Mouse (Mus musculus) lung, postnatal 0 days (tissue): Measurements from ENCODE around the gene Angptl1. TPM values are rescaled to one million over a fixed set of nuclear protein-coding genes. Genes with fewer than 3 reads are reported as not detected.
A peak's percentile ranks its signal among the peaks of the same experiment; 100 is the strongest.

Experiments
- ATAC-seq: fragments of 200-750 bp; cut with Nextera tagmentation; 2 replicates; pipeline ENCODE4 v1.8.0; 2017; ENCODE audit warnings: moderate library complexity
- DNase-seq: peaks from one replicate; pipeline ENCODE4 v3.0.0-alpha.2; 2016; ENCODE audit warnings: low spot score
- H3K27ac ChIP-seq: fragments of 300-500 bp; sonication (generic); 2 replicates; pipeline ENCODE4 v1.5.1; 2014; ENCODE audit warnings: antibody characterized with exemption, mild to moderate bottlenecking, low read length, mixed read lengths
- H3K27me3 ChIP-seq: fragments of 300-500 bp; sonication (generic); replicated peaks from 2 replicates; pipeline ENCODE4 v1.6.1; 2014; ENCODE audit warnings: low read length, mixed read lengths; ENCODE audit not compliant: insufficient read depth
- H3K36me3 ChIP-seq: fragments of 300-500 bp; sonication (generic); 2 replicates; pipeline ENCODE4 v1.6.1; 2014; ENCODE audit warnings: low read length, mixed read lengths; ENCODE audit not compliant: insufficient read depth
- H3K4me1 ChIP-seq: fragments of 300-500 bp; sonication (generic); 2 replicates; pipeline ENCODE4 v1.6.1; 2014; ENCODE audit warnings: antibody characterized with exemption, low read depth, low read length, mixed read lengths; ENCODE audit not compliant: insufficient read depth
- H3K4me2 ChIP-seq: fragments of 300-500 bp; sonication (generic); replicated peaks from 2 replicates; pipeline ENCODE4 v1.6.1; 2014; ENCODE audit warnings: low read depth, mild to moderate bottlenecking, low read length, moderate library complexity, mixed read lengths
- H3K4me3 ChIP-seq: fragments of 300-500 bp; sonication (generic); 2 replicates; pipeline ENCODE4 v1.5.1; 2014; ENCODE audit warnings: low read depth, low read length
- H3K9ac ChIP-seq: fragments of 300-500 bp; sonication (generic); replicated peaks from 2 replicates; pipeline ENCODE4 v1.6.1; 2014; ENCODE audit warnings: low read depth, mild to moderate bottlenecking
- H3K9me3 ChIP-seq: fragments of 300-500 bp; sonication (generic); 2 replicates; pipeline ENCODE4 v1.6.1; 2016; ENCODE audit warnings: low read length, mixed read lengths
- CTCF ChIP-seq: IDR thresholded peaks from 2 replicates; pipeline ENCODE4 v1.5.1; 2016; ENCODE audit warnings: antibody characterized with exemption, mild to moderate bottlenecking
- EP300 ChIP-seq: IDR thresholded peaks from 2 replicates; pipeline ENCODE4 v1.6.1; 2016; ENCODE audit warnings: antibody characterized with exemption, mild to moderate bottlenecking, control low read depth
- WGBS: fragments of 180-500 bp; shearing (Covaris S2); extraction: QIAGEN DNeasy Blood & Tissue Kit; methylation state at CpG from one replicate; pipeline ENCODE4 v1.1.7; 2014; 5-methylcytosine and 5-hydroxymethylcytosine counted together
- polyA plus RNA-seq: library from polyadenylated mRNA; unstranded; fragments of >200 nt; fragmentation: Nextera tagmentation; extraction: Ambion mirVana; gene quantifications from 2 replicates; pipeline ENCODE4 v1.2.1, GENCODE M21; 2015

Angptl1 gene
- polyA plus RNA-seq = 0.68 and 0.85 TPM in 2 replicates

- DNase-seq (peak; percentile 30), ATAC-seq (no peak)
- no peaks in the 10 kb centered on the region for H3K27me3 ChIP-seq
- peaks cover 4% of the 10 kb centered on the region; the same call in 1 of the 2 replicates for H3K4me1 ChIP-seq
- peak within 1 kb of the TSS; percentile 43 for H3K4me2 ChIP-seq
- H3K9me3 ChIP-seq = no peaks in the 10 kb centered on the region
- TF ChIP-seq CTCF (no peak), EP300 (no peak)
- H3K36me3 ChIP-seq = no peaks in the 10 kb centered on the region
- H3K9ac ChIP-seq = 0 out of 2 replicates have a peak within 1 kb of the TSS, but pooled peaks have one; percentile 3
- WGBS = 40% methylated on average over 4 of the region's 4 CpGs
- H3K4me3 ChIP-seq = 0 out of 2 replicates have a peak within 1 kb of the TSS, but pooled peaks have one; percentile 19
- no peak within 1 kb of the TSS for H3K27ac ChIP-seq
Measured at GRCm38 (mm10) chr1:156838177-156838576, at the start of gene Angptl1. Gene Angptl1 (plus strand): TSS chr1:156838562.

GRCm38 (mm10) chr1:156789844-156790490 is 48.4 kb upstream of the Angptl1 start:
- Histone ChIP-seq H3K4me3 (no peak overlapping the region), H3K4me1 (no peaks in the 10 kb centered on the region), H3K27ac (no peak overlapping the region), H3K4me2 (no peak overlapping the region), H3K27me3 (no peaks in the 10 kb centered on the region), H3K9me3 (no peaks in the 10 kb centered on the region), H3K9ac (no peak overlapping the region), H3K36me3 (no peaks in the 10 kb centered on the region)
- no peak for TF ChIP-seq EP300
- TF ChIP-seq CTCF = no peak
- ATAC-seq = no peak
- 41% methylated on average over 5 of the region's 5 CpGs for WGBS
- DNase-seq = no peak

- no peaks in the 10 kb centered on the region for H3K27me3 ChIP-seq
- no peak overlapping the region for H3K9ac ChIP-seq
- no peaks in the 10 kb centered on the region for H3K9me3 ChIP-seq
- TF ChIP-seq EP300 = no peak
- H3K4me3 ChIP-seq = no peak overlapping the region
- ATAC-seq (no peak), DNase-seq (no peak)
- no peaks in the 10 kb centered on the region for H3K4me1 ChIP-seq
- H3K36me3 ChIP-seq = no peaks in the 10 kb centered on the region
- no peak overlapping the region for H3K27ac ChIP-seq
- no peak overlapping the region for H3K4me2 ChIP-seq
- WGBS = 74% methylated on average over 9 of the region's 9 CpGs
Measured at GRCm38 (mm10) chr1:156796251-156796650, 42.1 kb upstream of the Angptl1 start.

GRCm38 (mm10) chr1:156801276-156801675 is 37.1 kb upstream of the Angptl1 start:
- no peak for DNase-seq
- H3K4me1 ChIP-seq = no peaks in the 10 kb centered on the region
- 64% methylated on average over 6 of the region's 6 CpGs for WGBS
- H3K4me3 ChIP-seq = no peak overlapping the region
- TF ChIP-seq EP300 (no peak), CTCF (no peak)
- no peak for ATAC-seq
- H3K4me2 ChIP-seq = no peak overlapping the region
- H3K9ac ChIP-seq = no peak overlapping the region
- H3K36me3 ChIP-seq = no peaks in the 10 kb centered on the region
- no peaks in the 10 kb centered on the region for H3K9me3 ChIP-seq
- H3K27ac ChIP-seq = no peak overlapping the region
- no peaks in the 10 kb centered on the region for H3K27me3 ChIP-seq

- no peak overlapping the region for H3K27ac ChIP-seq
- H3K4me2 ChIP-seq = no peak overlapping the region
- 60% methylated on average over 10 of the region's 10 CpGs for WGBS
- no peak for ATAC-seq
- no peak for DNase-seq
- H3K27me3 ChIP-seq = no peaks in the 10 kb centered on the region
- no peaks in the 10 kb centered on the region for H3K4me1 ChIP-seq
- H3K9me3 ChIP-seq = no peaks in the 10 kb centered on the region
- H3K36me3 ChIP-seq = no peaks in the 10 kb centered on the region
- no peak for TF ChIP-seq EP300
- no peak for TF ChIP-seq CTCF
- H3K9ac ChIP-seq = no peak overlapping the region
- no peak overlapping the region for H3K4me3 ChIP-seq
Measured at GRCm38 (mm10) chr1:156808332-156808731, 30.0 kb upstream of the Angptl1 start.

- WGBS = 83% methylated on average over 7 of the region's 7 CpGs
- H3K4me1 ChIP-seq = no peaks in the 10 kb centered on the region
- no peaks in the 10 kb centered on the region for H3K36me3 ChIP-seq
- H3K9ac ChIP-seq = no peak overlapping the region
- no peak overlapping the region for H3K4me3 ChIP-seq
- TF ChIP-seq CTCF (no peak), EP300 (no peak)
- H3K4me2 ChIP-seq = no peak overlapping the region
- no peaks in the 10 kb centered on the region for H3K27me3 ChIP-seq
- no peak overlapping the region for H3K27ac ChIP-seq
- DNase-seq (no peak), ATAC-seq (no peak)
- H3K9me3 ChIP-seq = no peaks in the 10 kb centered on the region
Measured at GRCm38 (mm10) chr1:156811928-156812327, 26.4 kb upstream of the Angptl1 start.
